8 mouse cellular contexts compared by ENCODE assay signal in the genomic region with DNA sequence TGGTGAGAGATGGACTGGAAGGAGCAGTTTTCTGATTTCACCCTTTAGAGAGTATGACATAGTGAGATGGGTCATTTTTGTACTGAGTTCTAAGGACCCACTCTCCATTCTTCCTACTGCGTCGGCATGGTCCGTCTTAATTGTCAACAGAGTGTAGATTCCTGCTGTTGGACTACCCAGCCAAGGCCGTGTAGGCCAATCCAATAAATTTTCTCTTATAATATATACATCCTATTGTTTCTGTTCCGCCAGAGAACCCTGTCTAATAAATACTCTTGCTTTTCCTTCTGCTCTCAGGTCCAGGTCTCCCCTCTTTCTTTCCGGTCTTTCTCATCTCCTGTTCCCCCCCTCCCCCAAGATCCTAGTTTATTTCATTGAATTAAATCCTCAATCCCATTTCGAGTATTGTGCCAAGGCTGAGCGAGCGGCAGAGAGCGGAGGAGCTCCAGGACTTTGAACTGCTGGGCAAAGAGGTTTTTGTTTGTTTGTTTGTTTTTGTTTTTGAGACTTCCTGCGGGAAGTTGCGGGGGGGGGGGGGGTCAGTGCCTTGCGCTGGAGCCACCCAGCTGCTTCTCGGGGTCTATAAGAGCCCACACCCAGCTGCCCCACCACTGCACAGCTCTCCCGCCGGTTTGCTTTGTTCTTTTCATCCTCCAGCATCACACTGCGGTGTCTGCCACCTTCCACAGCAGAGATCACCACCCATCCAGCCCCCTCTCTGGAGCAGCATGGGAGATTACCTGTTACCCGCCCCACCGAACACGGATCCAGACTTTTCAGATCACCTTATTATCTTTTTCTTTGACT. TPM values are rescaled to one million over a fixed set of nuclear protein-coding genes. Genes with fewer than 3 reads are reported as not detected.
DNase-seq lines count a peak whose midpoint lies in the region; ATAC-seq lines count a peak whose summit lies in the region.

No protein-coding gene starts in this region.

- peak overlapping the region; percentile 85 for H3K27ac ChIP-seq in hindbrain, embryonic 15.5 days (replicated peaks)
- H3K27ac ChIP-seq in midbrain, embryonic 14.5 days (replicated peaks; ENCODE audit: low read depth, low read length), result peak overlapping the region; percentile 89

- peak; percentile 82 for ATAC-seq in cerebellum, adult (ENCODE audit: insufficient number of reproducible peaks, low FRiP score, low TSS enrichment)
- peak; percentile 95 for ATAC-seq in hindbrain, embryonic 15.5 days (ENCODE audit: low FRiP score, low read depth)
- peak; percentile 91 for ATAC-seq in midbrain, embryonic 14.5 days (ENCODE audit: low FRiP score, low TSS enrichment)

- H3K9ac ChIP-seq in hindbrain, embryonic 15.5 days, result peak overlapping the region; percentile 49
- H3K9ac ChIP-seq in midbrain, embryonic 14.5 days (replicated peaks; ENCODE audit: low read length), result peak overlapping the region; percentile 66

- H3K4me2 ChIP-seq in hindbrain, embryonic 15.5 days, result peak overlapping the region; percentile 67
- H3K4me2 ChIP-seq in midbrain, embryonic 14.5 days (ENCODE audit: low read length), result peak overlapping the region; percentile 54

- DNase-seq in cerebellum, adult 11-12 months, result no peak
- DNase-seq in retina, postnatal 1 day, result peak; percentile 24
- no peak for DNase-seq in retina, embryonic 14.5 days (ENCODE audit: low spot score)
- DNase-seq in midbrain, embryonic 14.5 days, result peak; percentile 78
- no peak for DNase-seq in left cerebral cortex, adult 18-20 months (ENCODE audit: low spot score in 2 of 2)
- DNase-seq in spleen, postnatal 4 days (ENCODE audit: low spot score in 2 of 2), result no peak

- H3K4me3 ChIP-seq in hindbrain, embryonic 15.5 days, result peak overlapping the region; percentile 62
- peak overlapping the region; percentile 56 for H3K4me3 ChIP-seq in midbrain, embryonic 14.5 days (replicated peaks; ENCODE audit: low read depth, low read length)

- H3K36me3 ChIP-seq in hindbrain, embryonic 15.5 days, result no peaks in the 10 kb centered on the region
- H3K36me3 ChIP-seq in midbrain, embryonic 14.5 days (ENCODE audit: control insufficient read depth, insufficient read depth, low read length), result no peaks in the 10 kb centered on the region

- WGBS in hindbrain, embryonic 15.5 days, result 2% methylated on average over 20 of the region's 20 CpGs
- WGBS in midbrain, embryonic 14.5 days, result 1% methylated on average over 20 of the region's 20 CpGs

- H3K4me1 ChIP-seq in hindbrain, embryonic 15.5 days (replicated peaks), result peaks cover 9% of the 10 kb centered on the region
- H3K4me1 ChIP-seq in midbrain, embryonic 14.5 days (ENCODE audit: control insufficient read depth, insufficient read depth, low read length), result peaks cover 6% of the 10 kb centered on the region

- H3K27me3 ChIP-seq in hindbrain, embryonic 15.5 days, result 0 out of 2 replicates have a peak, but pooled peaks cover 8% of the 10 kb centered on the region
- no peaks in the 10 kb centered on the region for H3K27me3 ChIP-seq in midbrain, embryonic 14.5 days (ENCODE audit: control insufficient read depth, insufficient read depth, low read length)

- H3K9me3 ChIP-seq in hindbrain, embryonic 15.5 days, result no peaks in the 10 kb centered on the region
- no peaks in the 10 kb centered on the region for H3K9me3 ChIP-seq in midbrain, embryonic 14.5 days (ENCODE audit: control insufficient read depth, low read length)

RNA-seq across cellular contexts. Expression of a gene that starts 42.6 kb away (rescaled TPM):
- 84.3 and 84.8 TPM in 2 replicates for polyA plus RNA-seq in hindbrain, embryonic 15.5 days (2015; fragmentation: Nextera tagmentation; extraction: Ambion mirVana)
- 78.2 and 84.3 TPM in 2 replicates for polyA plus RNA-seq in midbrain, embryonic 14.5 days (2014; fragmentation: Nextera tagmentation; extraction: Ambion mirVana)
- 10 to 100 TPM; 38.6 to 38.8 TPM for total RNA-seq in left cerebral cortex, adult 18-20 months (2021)

Comparison
In these comparisons a context has a peak if more than half of its experiments do, and no peak if none do; other contexts are left out.
1. DNase-seq: peak in retina, postnatal 1 day (single experiment) and midbrain, embryonic 14.5 days (single experiment); none in cerebellum, adult 11-12 months (single experiment), retina, embryonic 14.5 days (single experiment), left cerebral cortex, adult 18-20 months (0 of 2) and spleen, postnatal 4 days (0 of 2).
2. Peak in every context shown above with its lines, with median percentiles within 50 percentile points of each other: ATAC-seq.